Mouse (Mus musculus): ENCODE measurements around the gene Rnf227.
A peak's percentile ranks its signal among the peaks of the same experiment; 100 is the strongest.

Rnf227 gene

GRCm38 (mm10) chr11:69331929-69332405 lies 8.3 kb upstream of the Rnf227 start:
- peak; percentile 72 for DNase-seq

GRCm38 (mm10) chr11:69332713-69333253 lies 7.5 kb upstream of the Rnf227 start:
- no peak for DNase-seq

- DNase-seq, result no peak
Observed at GRCm38 (mm10) chr11:69333922-69334321, 6.3 kb upstream of the Rnf227 start.

GRCm38 (mm10) chr11:69334796-69335195 lies 5.5 kb upstream of the Rnf227 start:
- DNase-seq, result no peak

- DNase-seq, result no peak
Observed at GRCm38 (mm10) chr11:69346441-69346840, 6.2 kb downstream of the Rnf227 start.

- DNase-seq, result no peak
Observed at GRCm38 (mm10) chr11:69356544-69356943, 16.3 kb downstream of the Rnf227 start.

- no peak for DNase-seq
Observed at GRCm38 (mm10) chr11:69357690-69358089, 17.4 kb downstream of the Rnf227 start.

- no peak for DNase-seq
Observed at GRCm38 (mm10) chr11:69362021-69362420, 21.8 kb downstream of the Rnf227 start.

- no peak for DNase-seq
Observed at GRCm38 (mm10) chr11:69362479-69362878, 22.2 kb downstream of the Rnf227 start.

GRCm38 (mm10) chr11:69364376-69364775 lies 24.1 kb downstream of the Rnf227 start:
- DNase-seq, result no peak

- peak; percentile 88 for DNase-seq
Observed at GRCm38 (mm10) chr11:69364910-69365309, 24.6 kb downstream of the Rnf227 start.

GRCm38 (mm10) chr11:69365722-69366121 lies 25.5 kb downstream of the Rnf227 start:
- no peak for DNase-seq

- DNase-seq, result peak; percentile 75
Observed at GRCm38 (mm10) chr11:69366157-69366854, 26.0 kb downstream of the Rnf227 start.

GRCm38 (mm10) chr11:69366855-69367615 lies 26.8 kb downstream of the Rnf227 start:
- DNase-seq, result no peak

GRCm38 (mm10) chr11:69367616-69368355 lies 27.5 kb downstream of the Rnf227 start:
- DNase-seq, result no peak

- peak; percentile 51 for DNase-seq
Observed at GRCm38 (mm10) chr11:69368356-69369214, 28.3 kb downstream of the Rnf227 start.

- no peak for DNase-seq
Observed at GRCm38 (mm10) chr11:69369215-69369989, 29.1 kb downstream of the Rnf227 start, which contains the start of gene Chd3. Gene Chd3 (minus strand): TSS chr11:69369406.

GRCm38 (mm10) chr11:69369990-69370816 lies 29.9 kb downstream of the Rnf227 start:
- no peak for DNase-seq

GRCm38 (mm10) chr11:69370817-69371215 lies 30.6 kb downstream of the Rnf227 start:
- no peak for DNase-seq

- no peak for DNase-seq
Observed at GRCm38 (mm10) chr11:69371601-69372000, 31.3 kb downstream of the Rnf227 start.
